Mouse (Mus musculus) thymus, adult 2 months (tissue): ENCODE data around the gene Ifi202b.

ENCODE experiments used
- CTCF ChIP-seq: fragments of 200-500 bp; IDR thresholded peaks from 2 replicates; pipeline ENCODE4 v1.5.1; 2012; ENCODE audit warnings: mild to moderate bottlenecking, control low read depth, low read length, moderate library complexity, borderline replicate concordance; ENCODE audit not compliant: control insufficient read depth, poor library complexity, insufficient read depth; ENCODE audit errors: extremely low read depth
- POLR2A ChIP-seq: fragments of 200-500 bp; IDR thresholded peaks from 2 replicates; pipeline ENCODE4 v1.6.1; 2012; ENCODE audit warnings: mild to moderate bottlenecking, low read length, control low read depth, moderate library complexity; ENCODE audit not compliant: control insufficient read depth, poor library complexity, insufficient read depth; ENCODE audit errors: extremely low read depth

DNA sequence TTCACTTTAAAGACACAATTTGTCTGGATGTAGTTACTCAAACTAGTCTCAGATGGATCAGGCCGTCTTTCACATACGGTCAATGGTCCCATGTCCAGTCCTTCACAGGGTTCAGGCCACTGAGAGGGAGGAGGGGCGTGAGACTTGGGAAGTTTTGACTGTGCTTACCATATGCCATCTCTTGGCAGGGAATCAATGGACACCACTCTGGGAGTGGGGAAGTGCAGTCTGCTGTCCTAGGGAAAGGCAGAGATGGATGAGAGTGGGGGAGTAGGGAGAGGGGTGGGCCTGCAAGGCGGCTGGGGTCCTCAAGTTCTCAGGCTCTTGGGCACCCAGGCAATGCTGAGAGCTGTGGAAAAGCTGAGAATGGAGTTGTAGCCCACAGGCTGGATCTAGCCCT, 12.5 kb upstream of the Ifi202b start:
- TF ChIP-seq POLR2A (no peak), CTCF (no peak)
